Mouse (Mus musculus): ENCODE results near the gene Pcca. TPM values are rescaled to one million over a fixed set of nuclear protein-coding genes. Genes with fewer than 3 reads are reported as not detected.
A peak's percentile ranks its signal among the peaks of the same experiment; 100 is the strongest.

Gene Pcca
- polyA plus RNA-seq, 1 experiment from 2014 or later: 32.8 TPM

GRCm38 (mm10) chr14:122912812-122913498, 378.8 kb downstream of the Pcca start:
- peaks cover 5% of the 10 kb centered on the region; the same call in 1 of the 2 replicates for H3K9me3 ChIP-seq

GRCm38 (mm10) chr14:122913657-122914056, 379.5 kb downstream of the Pcca start, which contains the start of gene Ggact:
Ggact (minus strand) TSS chr14:122913757.
- no peak for ATAC-seq (ENCODE audit: insufficient number of reproducible peaks, insufficient read depth, low FRiP score, low TSS enrichment, low read depth)
- Histone ChIP-seq H3K4me1 (peaks cover 11% of the 10 kb centered on the region; the same call in 1 of the 2 replicates), H3K4me2 (peak within 1 kb of the TSS; percentile 91), H3K36me3 (0 out of 2 replicates have a peak, but pooled peaks cover 3% of the 10 kb centered on the region), H3K4me3 (peak within 1 kb of the TSS; percentile 71), H3K9ac (peak within 1 kb of the TSS; percentile 75), H3K9me3 (no peaks in the 10 kb centered on the region), H3K27ac (no peak within 1 kb of the TSS), H3K27me3 (no peaks in the 10 kb centered on the region)
- WGBS: 73% methylated on average over 6 of the region's 6 CpGs

More at GRCm38 (mm10) chr14:122912812-122913498, 378.8 kb downstream of the Pcca start:
- Histone ChIP-seq H3K4me2 (peak overlapping the region; percentile 91), H3K9ac (peak overlapping the region; percentile 75), H3K27ac (no peak overlapping the region), H3K27me3 (no peaks in the 10 kb centered on the region), H3K4me3 (peak overlapping the region; percentile 71), H3K36me3 (no peaks in the 10 kb centered on the region), H3K4me1 (peaks cover 11% of the 10 kb centered on the region; the same call in 1 of the 2 replicates)
- under 1% methylated on average over 58 of the region's 58 CpGs for WGBS
- ATAC-seq (ENCODE audit: insufficient number of reproducible peaks, insufficient read depth, low FRiP score, low TSS enrichment, low read depth): peak; percentile 58; the same call in 1 of the 2 replicates

- Histone ChIP-seq H3K4me3 (no peak overlapping the region), H3K9ac (no peak overlapping the region), H3K27me3 (no peaks in the 10 kb centered on the region), H3K9me3 (no peaks in the 10 kb centered on the region), H3K27ac (no peak overlapping the region), H3K4me2 (no peak overlapping the region), H3K4me1 (0 out of 2 replicates have a peak, but pooled peaks cover 4% of the 10 kb centered on the region), H3K36me3 (0 out of 2 replicates have a peak, but pooled peaks cover 3% of the 10 kb centered on the region)
- WGBS: 87% methylated on average over 1 of the region's 1 CpGs
- no peak for ATAC-seq (ENCODE audit: insufficient number of reproducible peaks, insufficient read depth, low FRiP score, low TSS enrichment, low read depth)
Measured at GRCm38 (mm10) chr14:122917676-122918075, 383.6 kb downstream of the Pcca start.

GRCm38 (mm10) chr14:122920011-122920410, 385.9 kb downstream of the Pcca start:
- WGBS: 76% methylated on average over 5 of the region's 5 CpGs

GRCm38 (mm10) chr14:122936460-122936859, 402.3 kb downstream of the Pcca start:
- Histone ChIP-seq H3K27ac (no peak overlapping the region), H3K27me3 (no peaks in the 10 kb centered on the region), H3K9ac (no peak overlapping the region), H3K4me1 (no peaks in the 10 kb centered on the region), H3K4me2 (no peak overlapping the region), H3K36me3 (peaks cover 46% of the 10 kb centered on the region), H3K9me3 (no peaks in the 10 kb centered on the region), H3K4me3 (no peak overlapping the region)
- 85% methylated on average over 1 of the region's 1 CpGs for WGBS
- ATAC-seq (ENCODE audit: insufficient number of reproducible peaks, insufficient read depth, low FRiP score, low TSS enrichment, low read depth): no peak

More at GRCm38 (mm10) chr14:122920011-122920410, 385.9 kb downstream of the Pcca start:
- H3K9me3 ChIP-seq: no peaks in the 10 kb centered on the region
- peaks cover 18% of the 10 kb centered on the region; the same call in 1 of the 2 replicates for H3K36me3 ChIP-seq
- H3K4me1 ChIP-seq: no peaks in the 10 kb centered on the region
- ATAC-seq (ENCODE audit: insufficient number of reproducible peaks, insufficient read depth, low FRiP score, low TSS enrichment, low read depth): no peak
- H3K9ac ChIP-seq: no peak overlapping the region
- H3K27me3 ChIP-seq: no peaks in the 10 kb centered on the region
- H3K27ac ChIP-seq: no peak overlapping the region
- no peak overlapping the region for H3K4me3 ChIP-seq
- no peak overlapping the region for H3K4me2 ChIP-seq

Other genes starting within 250 kb of the Pcca start
- 0.22 and 0.59 TPM in 2 replicates for gene Gm5089, start 83.2 kb upstream of the Pcca start, polyA plus RNA-seq (2015; fragmentation: Nextera tagmentation; extraction: Ambion mirVana)
- 0.20 and 0.22 TPM in 2 replicates for gene Zic5, start 68.6 kb upstream of the Pcca start, polyA plus RNA-seq (2015; fragmentation: Nextera tagmentation; extraction: Ambion mirVana)
- gene Zic2, start 58.9 kb upstream of the Pcca start, polyA plus RNA-seq (2015; fragmentation: Nextera tagmentation; extraction: Ambion mirVana): 0.35 and 0.48 TPM in 2 replicates
- not detected in 2 replicates for gene Gm10837, start 43.7 kb upstream of the Pcca start, polyA plus RNA-seq (2015; fragmentation: Nextera tagmentation; extraction: Ambion mirVana)

Data from embryonic facial prominence, embryonic 13.5 days (tissue).